Mouse (Mus musculus) lung, adult 2 months (tissue): ENCODE measurements around the gene Zfy1. TPM values are rescaled to one million over a fixed set of nuclear protein-coding genes. Genes with fewer than 3 reads are reported as not detected.
A peak's percentile ranks its signal among the peaks of the same experiment; 100 is the strongest.
"Not testable (repeated sequence)": the region's sequence is repeated elsewhere in the genome, so short reads cannot be mapped to it uniquely, and the experiment has no call there.

Source experiments
- DNase-seq: peaks from one replicate; pipeline ENCODE4 v3.0.0; 2022
- H3K4me1 ChIP-seq: fragments of 200-500 bp; 2 replicates; pipeline ENCODE4 v1.6.1; 2011; ENCODE audit warnings: low read length; ENCODE audit not compliant: control insufficient read depth, insufficient read depth
- H3K4me3 ChIP-seq: fragments of 200-500 bp; replicated peaks from 2 replicates; pipeline ENCODE3; 2011; ENCODE audit warnings: low read depth, mild to moderate bottlenecking, control low read depth, low read length; ENCODE audit errors: extremely low read depth
- CTCF ChIP-seq: fragments of 200-500 bp; IDR thresholded peaks from 2 replicates; pipeline ENCODE4 v1.5.1; 2011; ENCODE audit warnings: mild to moderate bottlenecking, low read length, control low read depth; ENCODE audit not compliant: insufficient read depth
- POLR2A ChIP-seq: fragments of 200-500 bp; IDR thresholded peaks from 2 replicates; pipeline ENCODE4 v1.6.1; 2011; ENCODE audit warnings: low read depth, mild to moderate bottlenecking, control low read depth, low read length, borderline replicate concordance; ENCODE audit errors: extremely low read depth
- WGBS: fragments of 180-500 bp; shearing (Covaris S2); methylation state at CpG from one replicate; pipeline ENCODE4 v1.1.7; 2018; 5-methylcytosine and 5-hydroxymethylcytosine counted together
- polyA plus RNA-seq: library from polyadenylated mRNA; depleted of rRNA; stranded (reverse); fragments of >200 nt; gene quantifications from 2 replicates; pipeline ENCODE4 v1.2.3, GENCODE M21; 2012; rRNA removed

The Zfy1 gene
- not detected in 2 replicates for polyA plus RNA-seq

DNA sequence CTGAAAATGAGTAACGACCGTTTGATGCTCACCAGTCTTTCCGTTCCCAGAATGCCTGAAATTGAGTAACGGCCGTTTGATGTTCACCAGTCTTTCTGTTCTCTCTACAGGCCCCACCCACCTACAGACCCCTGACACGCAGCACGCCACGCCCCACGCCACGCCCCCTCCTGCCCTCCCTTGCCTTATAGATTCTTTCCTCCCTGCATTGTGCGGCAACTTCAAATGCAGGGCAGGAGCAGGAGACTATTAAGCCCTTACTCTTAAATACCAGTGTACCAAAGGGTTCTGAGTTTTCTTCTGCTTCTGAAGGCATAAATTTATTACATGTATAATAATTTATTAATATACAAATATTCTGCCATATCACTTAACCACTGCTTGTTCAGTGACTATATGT lies at the start of gene Zfy1:
Gene Zfy1 (minus strand): TSS at position 101 of the 400 bp plus-strand sequence.
- not testable (repeated sequence) for H3K4me1 ChIP-seq, H3K4me3 ChIP-seq, DNase-seq
- WGBS: no CpG with 5 or more reads among the region's 11 CpGs

GRCm38 (mm10) chrY:818396-818795 lies 21.2 kb upstream of the Zfy1 start, which contains the start of gene Uba1y:
Gene Uba1y, plus strand, starts transcription at chrY:818649.
- Histone ChIP-seq H3K4me1 (no peaks in the 10 kb centered on the region), H3K4me3 (no peak within 1 kb of the TSS)
- DNase-seq: no peak
- TF ChIP-seq CTCF (no peak), POLR2A (no peak)
- no CpG with 5 or more reads among the region's 15 CpGs for WGBS

DNA sequence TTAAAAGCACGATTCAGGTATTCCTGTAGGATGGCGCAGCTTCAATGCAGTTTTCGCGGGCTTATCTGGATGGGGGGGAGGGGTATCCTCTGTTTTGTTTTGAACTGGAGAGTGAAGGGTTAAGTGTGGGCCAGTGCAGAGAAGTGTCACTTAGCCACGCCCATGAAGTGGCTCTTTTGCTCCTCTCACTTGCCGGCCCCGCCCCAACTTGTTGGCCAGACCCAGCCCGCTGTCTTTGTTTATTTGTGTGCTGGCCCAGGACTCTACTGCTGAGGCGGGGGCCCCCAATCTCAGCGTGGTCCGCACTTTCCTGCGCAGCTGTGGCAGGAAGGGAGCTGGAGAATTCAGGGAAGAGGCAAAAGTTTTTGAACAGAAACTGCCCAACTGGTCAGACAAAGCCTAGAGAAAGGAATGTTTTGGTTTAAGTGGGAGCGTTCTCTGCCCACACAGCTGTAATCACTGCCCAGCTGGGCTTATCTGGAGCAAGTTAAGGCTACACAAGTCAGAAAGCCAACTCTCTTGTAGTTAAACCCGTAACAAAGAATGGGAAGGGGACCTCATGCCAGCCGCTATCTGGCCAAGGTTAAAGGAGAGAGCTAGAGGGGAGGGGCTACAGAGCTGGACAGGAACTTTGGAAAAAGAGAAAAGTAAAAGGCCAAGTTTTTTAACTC lies 11.9 kb upstream of the Zfy1 start:
- no peaks in the 10 kb centered on the region; the same call in 1 of the 2 replicates for H3K4me1 ChIP-seq
- TF ChIP-seq CTCF (no peak), POLR2A (no peak)
- no CpG with 5 or more reads among the region's 15 CpGs for WGBS
- peak; percentile 2 for DNase-seq
- H3K4me3 ChIP-seq: peak overlapping the region; percentile 48

Other genes with a start within 250 kb of the Zfy1 start
- gene Uba1y, start 21.2 kb upstream of the Zfy1 start, polyA plus RNA-seq: not detected in 2 replicates
- gene Kdm5d, start 100.4 kb upstream of the Zfy1 start, polyA plus RNA-seq: 4.9 and 6.7 TPM in 2 replicates
- 5.1 and 10.1 TPM in 2 replicates for gene Eif2s3y, start 213.1 kb upstream of the Zfy1 start, polyA plus RNA-seq